Mouse (Mus musculus): ENCODE measurements around the gene Cyp4f13.

DNA sequence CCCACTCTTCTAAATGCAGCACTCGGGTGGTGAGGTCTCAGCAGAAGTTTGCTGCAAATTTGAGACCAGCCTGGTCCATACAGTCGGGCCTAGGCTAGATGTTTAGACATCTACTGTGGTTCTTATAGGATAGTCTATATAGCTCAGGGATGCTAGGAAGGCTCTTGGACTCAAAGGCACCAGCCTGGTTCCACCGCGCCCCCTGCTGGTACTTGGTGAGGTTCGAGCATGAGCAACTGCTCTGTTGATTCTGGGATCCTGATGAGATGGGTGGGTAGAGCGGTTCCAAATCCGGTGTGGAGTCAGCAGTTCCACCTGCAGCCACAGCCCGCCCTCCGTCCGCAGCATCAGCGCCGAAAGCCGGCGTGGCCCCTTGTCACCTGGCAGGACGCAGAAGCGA is 4.2 kb upstream of the Cyp4f13 start:
- TF ChIP-seq CHD2 (IDR thresholded peaks at IDR 0.05; ENCODE audit: low read depth, low read length), result no peak
- peak; percentile 33; the same call in 1 of the 2 replicates for TF ChIP-seq MAFK (IDR thresholded peaks at IDR 0.05; ENCODE audit: insufficient read depth, low read depth, low read length)
- TF ChIP-seq HCFC1 (IDR thresholded peaks at IDR 0.05; ENCODE audit: borderline replicate concordance, insufficient read depth, low read length), result 0 out of 2 replicates have a peak, but pooled peaks have one; percentile 24
- peak; percentile 62; the same call in 1 of the 2 replicates for TF ChIP-seq ZC3H11A (IDR thresholded peaks at IDR 0.05; ENCODE audit: borderline replicate concordance, low read depth, low read length)
- no peak for TF ChIP-seq ZNF384 (IDR thresholded peaks at IDR 0.05; ENCODE audit: low read depth, low read length)

All from ES-E14 (cell line).